Mouse (Mus musculus) lung, embryonic 15.5 days (tissue): ENCODE data around the gene H2-M10.5. TPM values are rescaled to one million over a fixed set of nuclear protein-coding genes. Genes with fewer than 3 reads are reported as not detected.

Experiments used
- ATAC-seq: fragments of 200-750 bp; cut with Nextera tagmentation; 2 replicates; pipeline ENCODE4 v1.8.0; 2017; ENCODE audit warnings: moderate number of reproducible peaks, borderline replicate concordance; ENCODE audit not compliant: low FRiP score, low TSS enrichment; ENCODE audit errors: extremely low read depth
- H3K27ac ChIP-seq: fragments of 300-500 bp; sonication (generic); 2 replicates; pipeline ENCODE4 v1.5.1; 2015; ENCODE audit warnings: moderate library complexity, mild to moderate bottlenecking, inconsistent platforms
- H3K27me3 ChIP-seq: fragments of 300-500 bp; sonication (generic); 2 replicates; pipeline ENCODE4 v1.6.1; 2015; ENCODE audit warnings: inconsistent platforms
- H3K36me3 ChIP-seq: fragments of 300-500 bp; sonication (generic); 2 replicates; pipeline ENCODE4 v1.6.1; 2015; ENCODE audit warnings: inconsistent platforms
- H3K4me1 ChIP-seq: fragments of 300-500 bp; sonication (generic); 2 replicates; pipeline ENCODE4 v1.6.1; 2015; ENCODE audit warnings: inconsistent platforms
- H3K4me2 ChIP-seq: fragments of 300-500 bp; sonication (generic); 2 replicates; pipeline ENCODE4 v1.6.1; 2015; ENCODE audit warnings: inconsistent platforms, mild to moderate bottlenecking, moderate library complexity
- H3K4me3 ChIP-seq: fragments of 300-500 bp; sonication (generic); 2 replicates; pipeline ENCODE4 v1.5.1; 2015; ENCODE audit warnings: mild to moderate bottlenecking, inconsistent platforms
- H3K9ac ChIP-seq: fragments of 300-500 bp; sonication (generic); 2 replicates; pipeline ENCODE4 v1.6.1; 2015; ENCODE audit warnings: inconsistent platforms
- H3K9me3 ChIP-seq: fragments of 300-500 bp; sonication (generic); 2 replicates; pipeline ENCODE4 v1.6.1; 2016; ENCODE audit warnings: inconsistent platforms
- WGBS: fragments of 180-500 bp; shearing (Covaris S2); methylation state at CpG from one replicate; pipeline ENCODE4 v1.1.7; 2015; 5-methylcytosine and 5-hydroxymethylcytosine counted together
- polyA plus RNA-seq: library from polyadenylated mRNA; unstranded; fragments of >200 nt; fragmentation: Nextera tagmentation; extraction: Ambion mirVana; gene quantifications from 2 replicates; pipeline ENCODE4 v1.2.1, GENCODE M21; 2015

The H2-M10.5 gene
- polyA plus RNA-seq, 1 experiment from 2014 or later: not detected

DNA sequence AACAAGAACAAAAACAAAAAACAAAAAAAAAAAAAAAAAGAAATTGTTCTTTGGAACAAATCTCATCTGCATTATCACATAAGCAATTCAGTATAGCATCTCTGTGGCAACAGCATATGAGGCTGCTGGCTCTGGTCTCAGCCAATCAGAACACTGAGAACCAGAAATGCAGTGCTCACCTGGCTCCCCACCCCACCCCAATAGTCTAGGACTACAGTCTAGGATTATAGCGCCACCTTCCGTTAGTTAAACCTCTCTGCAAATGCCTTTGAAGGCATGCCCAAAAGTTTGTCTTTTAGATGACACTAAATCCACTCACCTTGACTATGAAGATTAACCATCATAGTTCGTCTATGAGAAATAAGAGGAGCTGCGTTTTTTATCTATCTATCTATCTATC lies 52.8 kb downstream of the H2-M10.5 start:
- no peaks in the 10 kb centered on the region for H3K36me3 ChIP-seq
- no peaks in the 10 kb centered on the region for H3K9me3 ChIP-seq
- H3K4me1 ChIP-seq: no peaks in the 10 kb centered on the region
- H3K27ac ChIP-seq: no peak overlapping the region
- no peak overlapping the region for H3K4me3 ChIP-seq
- ATAC-seq: no peak
- 20% methylated on average over 4 of the region's 4 CpGs for WGBS
- H3K9ac ChIP-seq: no peak overlapping the region
- no peaks in the 10 kb centered on the region for H3K27me3 ChIP-seq
- H3K4me2 ChIP-seq: no peak overlapping the region

Other genes starting within 250 kb of the H2-M10.5 start
- not detected in 2 replicates for gene H2-M11, start 225.8 kb upstream of the H2-M10.5 start, polyA plus RNA-seq
- gene H2-M9, start 130.2 kb upstream of the H2-M10.5 start, polyA plus RNA-seq: not detected in 2 replicates
- gene H2-M1, start 100.7 kb upstream of the H2-M10.5 start, polyA plus RNA-seq: not detected in 2 replicates
- gene H2-M10.6, start 39.3 kb downstream of the H2-M10.5 start, polyA plus RNA-seq: not detected in 2 replicates
- gene Trim26, start 64.2 kb downstream of the H2-M10.5 start, polyA plus RNA-seq: 39.2 and 43.6 TPM in 2 replicates
- gene Trim15, start 94.3 kb downstream of the H2-M10.5 start, polyA plus RNA-seq: 0.14 and 0.21 TPM in 2 replicates
- 4.0 and 5.7 TPM in 2 replicates for gene Trim10, start 96.7 kb downstream of the H2-M10.5 start, polyA plus RNA-seq
- not detected in 2 replicates for gene Trim40, start 117.2 kb downstream of the H2-M10.5 start, polyA plus RNA-seq
- 0.09 and 0.16 TPM in 2 replicates for gene Trim31, start 125.2 kb downstream of the H2-M10.5 start, polyA plus RNA-seq
- 0.43 and 1.1 TPM in 2 replicates for gene Rnf39, start 170.0 kb downstream of the H2-M10.5 start, polyA plus RNA-seq
- gene Ppp1r11, start 178.8 kb downstream of the H2-M10.5 start, polyA plus RNA-seq: 104 and 113 TPM in 2 replicates
- 98.4 and 102 TPM in 2 replicates for gene Znrd1, start 185.6 kb downstream of the H2-M10.5 start, polyA plus RNA-seq
- 5.2 and 6.7 TPM in 2 replicates for gene Znrd1as, start 185.7 kb downstream of the H2-M10.5 start, polyA plus RNA-seq
- gene 2410137M14Rik, start 208.3 kb downstream of the H2-M10.5 start, polyA plus RNA-seq: not detected in 2 replicates
- 0.40 and 0.48 TPM in 2 replicates for gene H2-M5, start 216.6 kb downstream of the H2-M10.5 start, polyA plus RNA-seq
- gene Zfp57, start 228.3 kb downstream of the H2-M10.5 start, polyA plus RNA-seq: 77.9 and 79.8 TPM in 2 replicates